Mouse (Mus musculus): Measurements from ENCODE around the gene Erich3. TPM values are rescaled to one million over a fixed set of nuclear protein-coding genes. Genes with fewer than 3 reads are reported as not detected.
A peak's percentile ranks its signal among the peaks of the same experiment; 100 is the strongest.

Erich3 gene
- total RNA-seq, 2 experiments from 2014 or later, result 3.4 to 5.0 TPM

- intact Hi-C loops (cut with DNase I), result no loop called here
- DNase-seq, result no peak
These were observed 6.9 kb downstream of the Erich3 start for GRCm38 (mm10) chr3:154670584-154670983.

- intact Hi-C loops (cut with DNase I), result no loop called here
- no peak for DNase-seq
These were observed 7.4 kb downstream of the Erich3 start for GRCm38 (mm10) chr3:154671013-154671412.

DNA sequence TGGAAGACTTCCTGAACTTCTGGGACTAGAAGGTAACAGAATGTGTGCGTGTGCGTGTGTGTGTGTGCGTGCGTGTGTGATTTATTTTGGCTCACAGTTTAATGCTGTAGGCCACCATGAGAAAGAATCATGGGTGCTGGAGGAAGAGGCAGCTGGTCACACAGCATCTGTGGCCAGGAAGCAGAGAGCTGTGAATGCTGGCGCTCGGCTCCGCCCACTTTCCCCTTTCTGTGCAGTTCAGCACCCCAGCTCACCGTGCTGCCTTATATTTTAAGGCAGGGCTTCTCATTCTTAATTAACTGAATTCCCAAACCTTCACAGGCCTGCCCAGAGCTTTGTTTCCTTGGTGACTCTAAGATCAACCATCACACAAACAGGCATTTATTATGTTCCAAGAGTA is 9.7 kb downstream of the Erich3 start:
- no peak for DNase-seq
- intact Hi-C loops (cut with DNase I), result no loop called here

GRCm38 (mm10) chr3:154682570-154682969 is 18.9 kb downstream of the Erich3 start:
- no peak for DNase-seq
- intact Hi-C loops (cut with DNase I), result no loop called here

GRCm38 (mm10) chr3:154683667-154684066 is 20.0 kb downstream of the Erich3 start:
- intact Hi-C loops (cut with DNase I), result no loop called here
- DNase-seq, result no peak

DNA sequence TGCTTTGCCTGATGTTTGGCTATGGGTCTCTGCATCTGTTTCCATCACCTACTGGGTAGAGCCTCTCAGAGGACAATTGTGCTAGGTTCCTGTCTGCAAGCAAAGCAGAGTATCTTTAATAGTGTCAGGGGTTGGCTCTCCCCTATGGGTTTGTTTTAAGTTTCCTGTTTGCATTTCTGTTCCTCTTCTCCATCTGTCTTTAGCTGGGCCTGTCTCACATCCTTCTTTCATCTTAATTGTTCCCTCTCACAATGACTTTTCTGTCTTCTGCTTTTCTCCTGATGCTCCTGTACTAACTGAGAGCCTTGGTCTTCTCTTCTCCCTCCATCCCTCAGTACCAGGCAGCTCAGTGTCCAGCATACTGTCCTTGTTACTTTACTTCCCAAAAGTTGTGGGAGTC is 26.6 kb downstream of the Erich3 start:
- intact Hi-C loops (cut with DNase I), result no loop called here
- DNase-seq, result no peak

- DNase-seq, result peak; percentile 66
- intact Hi-C loops (cut with DNase I), result no loop called here
These were observed 28.4 kb downstream of the Erich3 start for GRCm38 (mm10) chr3:154691897-154692571.

DNA sequence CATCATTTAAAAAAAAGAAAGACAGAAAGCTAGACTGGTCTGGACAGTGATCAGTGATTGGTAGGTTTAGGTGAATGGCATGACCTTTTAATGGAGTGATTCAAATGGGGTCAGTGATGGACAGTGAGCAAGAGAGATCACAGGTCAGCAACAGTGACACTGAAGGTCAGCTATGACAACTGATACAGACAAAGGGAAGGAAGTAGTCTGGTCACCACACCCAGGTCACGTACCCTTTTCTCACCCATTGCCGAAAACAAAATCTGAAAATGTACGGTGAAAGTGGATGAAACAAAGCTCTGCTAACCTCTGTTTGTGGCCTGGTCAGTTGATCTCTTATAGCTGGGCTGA is 28.9 kb downstream of the Erich3 start:
- intact Hi-C loops (cut with DNase I), result no loop called here

DNA sequence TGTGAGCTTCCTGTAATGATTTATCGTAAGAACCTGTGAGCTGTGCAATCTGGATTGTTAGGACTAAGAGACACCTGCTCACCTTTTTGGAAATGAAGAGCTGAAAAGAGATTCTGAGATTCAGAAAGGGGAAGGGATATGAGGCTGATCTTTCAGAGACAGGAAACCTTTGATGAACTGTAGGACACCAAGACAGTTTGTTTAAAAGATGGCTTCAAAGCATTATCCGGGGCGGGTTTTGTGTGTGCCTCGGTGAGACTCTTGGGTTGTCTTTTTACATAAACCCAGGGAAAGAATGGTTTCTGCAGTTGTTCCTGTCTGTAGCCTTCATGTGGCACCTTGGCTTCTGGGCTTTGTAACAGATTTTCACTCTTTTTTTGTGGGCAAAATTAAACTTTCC is 30.2 kb downstream of the Erich3 start:
- intact Hi-C loops (cut with DNase I), result no loop called here
- DNase-seq, result no peak

More for the DNA sequence above, 28.9 kb downstream of the Erich3 start:
- no peak for DNase-seq

DNA sequence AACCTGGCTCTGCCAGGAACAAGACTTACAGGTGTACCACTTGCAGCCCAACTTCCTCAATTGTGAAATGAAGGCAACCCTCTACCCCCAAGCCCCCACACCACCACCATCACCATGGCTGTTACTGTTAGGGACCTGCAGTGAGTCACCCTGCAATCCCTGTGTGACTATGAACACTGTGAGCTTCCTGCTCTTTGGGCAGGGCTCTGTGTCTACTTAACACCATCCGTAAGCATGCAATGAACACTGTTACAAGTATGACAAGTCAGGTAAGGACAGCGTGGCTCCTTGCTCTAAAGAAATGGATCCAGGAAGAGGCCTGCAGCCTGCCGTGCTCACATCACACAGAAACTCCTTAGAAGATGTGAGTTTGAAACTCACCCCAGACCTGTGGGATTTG is 33.0 kb downstream of the Erich3 start:
- no peak for DNase-seq
- intact Hi-C loops (cut with DNase I), result no loop called here

DNA sequence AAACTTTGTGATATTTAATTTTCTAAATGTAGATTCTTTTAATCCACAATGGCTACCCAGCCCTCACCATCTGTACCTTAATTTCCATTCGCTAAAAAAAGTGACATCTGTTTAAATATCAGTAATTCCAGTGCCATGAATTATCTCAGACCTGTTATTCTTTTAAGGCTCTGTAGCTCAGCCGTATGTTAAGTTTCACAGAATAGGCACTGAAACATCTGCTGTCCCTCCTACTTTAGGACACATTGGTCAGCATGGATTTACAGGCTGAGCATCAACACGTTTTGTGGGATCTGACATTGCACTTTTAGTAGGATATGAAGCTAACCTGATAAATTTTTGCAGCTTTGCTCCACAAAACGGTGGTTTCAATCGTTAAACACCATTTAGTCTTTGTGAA is 35.2 kb downstream of the Erich3 start:
- DNase-seq, result no peak
- intact Hi-C loops (cut with DNase I), result no loop called here

DNA sequence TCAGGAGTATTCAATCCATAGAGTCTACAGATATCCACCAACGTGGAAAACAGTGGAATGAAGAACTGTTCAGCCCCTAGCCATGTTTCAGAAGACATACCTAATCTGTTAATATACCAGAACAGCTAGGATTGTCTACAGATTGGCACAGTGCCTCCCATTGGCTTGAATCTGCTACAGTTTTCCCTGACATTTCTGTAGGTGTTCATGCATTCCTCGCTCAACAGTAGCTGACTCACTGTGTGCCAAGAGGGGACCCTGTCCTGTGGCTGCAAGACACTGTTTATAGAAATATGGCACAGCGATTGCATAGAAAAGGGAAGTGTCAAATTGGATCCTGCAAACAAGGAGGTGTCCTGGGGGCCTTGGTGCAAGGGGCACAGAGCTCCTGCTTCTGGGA is 36.6 kb downstream of the Erich3 start:
- DNase-seq, result no peak
- intact Hi-C loops (cut with DNase I), result no loop called here

- peak; percentile 6 for DNase-seq
- intact Hi-C loops (cut with DNase I), result no loop called here
These were observed 37.1 kb downstream of the Erich3 start for GRCm38 (mm10) chr3:154700735-154701134.

- no peak for DNase-seq
- intact Hi-C loops (cut with DNase I), result no loop called here
These were observed 41.1 kb downstream of the Erich3 start for GRCm38 (mm10) chr3:154704755-154705154.

DNA sequence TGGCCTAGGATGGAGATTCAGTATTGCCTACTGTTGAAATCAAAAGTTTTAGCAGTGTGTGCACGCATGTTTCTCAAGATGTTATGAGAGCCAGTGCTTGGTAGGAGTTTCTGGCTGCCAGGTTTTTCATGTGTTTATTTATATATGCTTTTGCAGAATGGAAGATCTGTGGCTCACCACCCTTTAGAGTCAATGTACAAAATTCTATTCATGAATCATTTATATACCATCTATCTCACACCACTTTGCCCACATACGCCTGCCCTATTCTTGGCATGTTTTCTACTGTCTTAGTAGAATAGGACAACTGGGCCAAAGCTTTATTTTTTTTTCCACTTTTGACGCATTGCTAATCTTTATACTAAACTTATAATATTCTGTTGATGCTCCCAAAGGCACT is 44.5 kb downstream of the Erich3 start:
- intact Hi-C loops (cut with DNase I), result no loop called here
- no peak for DNase-seq

GRCm38 (mm10) chr3:154723198-154723597 is 59.5 kb downstream of the Erich3 start:
- DNase-seq, result peak; percentile 34
- intact Hi-C loops (cut with DNase I), result no loop called here

- DNase-seq, result no peak
- intact Hi-C loops (cut with DNase I), result no loop called here
These were observed 67.8 kb downstream of the Erich3 start for GRCm38 (mm10) chr3:154731431-154731830.

DNA sequence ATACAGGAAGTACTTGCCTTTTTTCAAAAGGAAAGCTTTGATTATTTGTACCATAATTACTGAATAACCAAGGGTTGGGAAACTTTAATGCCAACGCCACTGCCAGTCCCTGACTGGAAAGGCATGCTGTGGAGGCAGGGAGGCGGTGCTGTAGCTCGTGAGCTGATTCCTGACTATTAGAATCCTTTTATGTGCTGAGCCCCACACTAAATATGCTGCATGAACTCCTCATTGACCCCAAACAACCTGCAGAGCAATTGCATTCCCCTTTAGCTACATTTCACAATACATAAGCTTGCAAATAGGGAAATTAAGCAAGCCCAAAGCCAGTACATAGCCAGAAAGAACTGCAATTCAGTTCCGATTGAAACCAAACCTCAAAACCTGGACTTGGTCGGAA is 77.8 kb downstream of the Erich3 start:
- intact Hi-C loops (cut with DNase I), result no loop called here
- no peak for DNase-seq

DNA sequence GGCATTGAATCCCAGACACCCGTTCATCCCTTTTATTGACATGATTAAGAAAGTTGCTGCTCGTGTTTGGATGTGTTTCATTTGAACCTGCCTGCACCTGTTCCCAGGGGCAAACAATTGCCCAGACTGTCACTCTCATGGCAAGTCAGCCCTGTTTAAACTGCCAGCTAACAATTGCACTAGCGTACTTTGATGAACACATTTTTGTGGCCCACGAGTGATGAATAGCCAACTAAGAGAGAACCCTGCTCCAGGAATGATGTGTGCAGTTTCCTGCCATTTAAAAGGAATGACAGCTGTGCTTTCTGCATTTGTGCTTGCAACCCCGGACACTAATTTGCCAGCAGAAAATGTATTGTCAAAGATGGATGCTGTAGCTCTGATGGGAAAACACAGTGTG is 79.3 kb downstream of the Erich3 start:
- no peak for DNase-seq
- intact Hi-C loops (cut with DNase I), result no loop called here

GRCm38 (mm10) chr3:154744317-154744716 is 80.7 kb downstream of the Erich3 start:
- intact Hi-C loops (cut with DNase I), result no loop called here
- no peak for DNase-seq

DNA sequence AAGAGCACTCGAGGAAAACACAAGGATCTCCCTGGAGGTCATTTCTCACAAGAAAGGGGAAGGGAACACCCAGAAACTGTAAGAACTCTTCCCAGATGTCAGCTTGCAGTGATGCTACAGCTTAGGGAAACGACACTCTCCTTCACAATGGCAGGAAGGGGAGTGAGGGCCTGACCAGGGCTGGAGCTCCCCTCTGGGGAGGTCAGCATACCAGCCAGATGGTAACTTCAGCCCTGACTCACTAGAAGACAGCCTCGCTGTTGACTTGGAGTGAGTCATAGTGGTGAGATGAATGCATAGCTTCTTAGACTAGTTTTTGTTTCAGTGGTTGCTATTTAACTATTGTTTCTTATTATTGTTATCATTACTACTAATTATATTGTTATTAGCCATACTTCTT is 90.8 kb downstream of the Erich3 start:
- intact Hi-C loops (cut with DNase I), result no loop called here

GRCm38 (mm10) chr3:154755225-154755624 is 91.6 kb downstream of the Erich3 start:
- intact Hi-C loops (cut with DNase I), result no loop called here
- DNase-seq, result no peak

More for the DNA sequence above, 90.8 kb downstream of the Erich3 start:
- no peak for DNase-seq

DNA sequence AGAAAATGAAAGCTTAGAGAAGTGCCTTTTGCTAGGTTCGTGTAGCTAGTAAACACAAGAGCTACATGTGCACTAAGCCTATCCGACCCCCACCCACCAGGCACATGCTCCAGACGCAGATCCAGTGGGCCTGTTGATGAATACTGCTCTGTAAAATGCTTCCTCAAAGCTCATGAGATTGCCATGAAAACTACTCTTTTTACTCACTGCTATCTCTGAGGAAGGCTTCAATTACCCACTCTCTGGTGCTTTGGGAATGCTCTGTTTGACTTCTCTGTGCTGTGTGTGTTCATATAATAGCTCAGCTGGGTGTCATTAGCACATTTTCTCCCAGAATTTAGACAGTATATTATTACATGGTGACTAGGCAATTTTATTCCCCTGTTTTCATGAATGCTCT is 94.4 kb downstream of the Erich3 start:
- DNase-seq, result no peak
- intact Hi-C loops (cut with DNase I), result no loop called here
